ENCODE assay signal across 8 mouse cellular contexts in the genomic region with DNA sequence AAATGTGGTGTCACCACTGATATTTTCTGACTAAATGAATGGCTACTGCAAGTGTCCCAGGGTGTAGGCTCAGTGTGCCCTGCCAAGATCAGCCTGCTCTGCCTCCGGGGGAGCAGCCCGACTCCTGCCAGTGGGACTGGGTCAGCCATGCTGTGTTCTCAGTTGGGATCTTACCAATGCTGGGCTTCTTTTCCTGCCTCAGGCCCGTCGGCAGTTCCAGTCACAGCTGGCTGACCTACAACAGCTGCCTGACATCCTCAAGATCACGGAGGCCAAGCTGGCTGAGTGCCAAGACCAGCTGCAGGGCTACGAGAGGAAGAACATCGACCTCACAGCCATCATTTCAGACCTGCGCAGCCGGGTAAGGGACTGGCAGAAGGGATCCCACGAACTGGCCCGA. TPM values are rescaled to one million over a fixed set of nuclear protein-coding genes. Genes with fewer than 3 reads are reported as not detected.
A peak's percentile ranks its signal among the peaks of the same experiment; 100 is the strongest.
DNase-seq lines count a peak whose midpoint lies in the region; ATAC-seq lines count a peak whose summit lies in the region.

No protein-coding gene starts in this region.

- H3K4me2 ChIP-seq in midbrain, embryonic 14.5 days (ENCODE audit: low read length), result no peak overlapping the region

- H3K4me3 ChIP-seq in midbrain, embryonic 14.5 days (replicated peaks; ENCODE audit: low read depth, low read length), result no peak overlapping the region
- H3K4me3 ChIP-seq in midbrain, embryonic 10.5 days, result no peak overlapping the region

- no peak overlapping the region for H3K9ac ChIP-seq in midbrain, embryonic 14.5 days (replicated peaks; ENCODE audit: low read length)

- WGBS in midbrain, embryonic 14.5 days, result 68% methylated on average over 11 of the region's 11 CpGs
- 89% methylated on average over 11 of the region's 11 CpGs for WGBS in midbrain, embryonic 10.5 days

- peaks cover 94% of the 10 kb centered on the region for H3K36me3 ChIP-seq in midbrain, embryonic 14.5 days (ENCODE audit: control insufficient read depth, insufficient read depth, low read length)
- peaks cover 99% of the 10 kb centered on the region for H3K36me3 ChIP-seq in midbrain, embryonic 10.5 days

- ATAC-seq in cerebellum, adult (ENCODE audit: insufficient number of reproducible peaks, low FRiP score, low TSS enrichment), result no peak
- no peak for ATAC-seq in midbrain, embryonic 14.5 days (ENCODE audit: low FRiP score, low TSS enrichment)
- ATAC-seq in activated CD4-positive, CD25-positive, alpha-beta regulatory T cell, adult 4 months, result no peak

- DNase-seq in cerebellum, adult 11-12 months, result peak; percentile 58
- DNase-seq in midbrain, embryonic 14.5 days, result peak; percentile 41
- DNase-seq in midbrain, embryonic 10.5 days (ENCODE audit: low spot score), result no peak
- peak; percentile 72 for DNase-seq in gastrocnemius, adult 18-20 months (ENCODE audit: low spot score)
- peak; percentile 86 to 87 for DNase-seq in kidney, postnatal 25 days
- peak; percentile 23 for DNase-seq in ovary, postnatal 10 days (ENCODE audit: low spot score)

- H3K27me3 ChIP-seq in midbrain, embryonic 14.5 days (ENCODE audit: control insufficient read depth, insufficient read depth, low read length), result no peaks in the 10 kb centered on the region
- no peaks in the 10 kb centered on the region for H3K27me3 ChIP-seq in midbrain, embryonic 10.5 days (ENCODE audit: low read depth, poor library complexity, severe bottlenecking)

- H3K27ac ChIP-seq in midbrain, embryonic 14.5 days (replicated peaks; ENCODE audit: low read depth, low read length), result no peak overlapping the region
- no peak overlapping the region for H3K27ac ChIP-seq in midbrain, embryonic 10.5 days (replicated peaks)

- no peaks in the 10 kb centered on the region for H3K4me1 ChIP-seq in midbrain, embryonic 14.5 days (ENCODE audit: control insufficient read depth, insufficient read depth, low read length)
- H3K4me1 ChIP-seq in midbrain, embryonic 10.5 days, result no peaks in the 10 kb centered on the region

- no peaks in the 10 kb centered on the region for H3K9me3 ChIP-seq in midbrain, embryonic 14.5 days (ENCODE audit: control insufficient read depth, low read length)
- no peaks in the 10 kb centered on the region for H3K9me3 ChIP-seq in midbrain, embryonic 10.5 days (replicated peaks)

RNA-seq across cellular contexts. Expression of a gene that starts 13.2 kb away (rescaled TPM):
- 53.5 and 61.5 TPM in 2 replicates for polyA plus RNA-seq in midbrain, embryonic 14.5 days (2014; fragmentation: Nextera tagmentation; extraction: Ambion mirVana)
- polyA plus RNA-seq in midbrain, embryonic 10.5 days (2016; fragmentation: Nextera tagmentation; extraction: Ambion mirVana), result 70.2 and 70.4 TPM in 2 replicates
- total RNA-seq in gastrocnemius, adult 18-20 months (2021), result 10 to 100 TPM; 23.1 to 23.9 TPM
- polyA plus RNA-seq in activated CD4-positive, CD25-positive, alpha-beta regulatory T cell, adult 4 months (2017; shearing (Covaris generic)), result 10 to 100 TPM; 42.4 to 52.7 TPM

RNA-seq across cellular contexts. Expression of a gene that starts 33.0 kb away (rescaled TPM):
- 47.1 and 60.3 TPM in 2 replicates for polyA plus RNA-seq in midbrain, embryonic 14.5 days (2014; fragmentation: Nextera tagmentation; extraction: Ambion mirVana)
- 116 and 133 TPM in 2 replicates for polyA plus RNA-seq in midbrain, embryonic 10.5 days (2016; fragmentation: Nextera tagmentation; extraction: Ambion mirVana)
- 10 to 100 TPM; 10.4 to 11.9 TPM for total RNA-seq in gastrocnemius, adult 18-20 months (2021)
- 10 to 100 TPM; 44.3 to 45.0 TPM for polyA plus RNA-seq in activated CD4-positive, CD25-positive, alpha-beta regulatory T cell, adult 4 months (2017; shearing (Covaris generic))

RNA-seq across cellular contexts. Expression of a gene that starts 43.3 kb away (rescaled TPM):
- polyA plus RNA-seq in midbrain, embryonic 14.5 days (2014; fragmentation: Nextera tagmentation; extraction: Ambion mirVana), result 312 and 331 TPM in 2 replicates
- polyA plus RNA-seq in midbrain, embryonic 10.5 days (2016; fragmentation: Nextera tagmentation; extraction: Ambion mirVana), result 91.7 and 116 TPM in 2 replicates
- total RNA-seq in gastrocnemius, adult 18-20 months (2021), result 10 to 100 TPM; 32.7 to 43.1 TPM
- 10 to 100 TPM; 78.3 to 89.3 TPM for polyA plus RNA-seq in activated CD4-positive, CD25-positive, alpha-beta regulatory T cell, adult 4 months (2017; shearing (Covaris generic))

RNA-seq across cellular contexts. Expression of a gene that starts 53.0 kb away (rescaled TPM):
- polyA plus RNA-seq in midbrain, embryonic 14.5 days (2014; fragmentation: Nextera tagmentation; extraction: Ambion mirVana), result 10.9 and 13.2 TPM in 2 replicates
- polyA plus RNA-seq in midbrain, embryonic 10.5 days (2016; fragmentation: Nextera tagmentation; extraction: Ambion mirVana), result 39.1 and 42.5 TPM in 2 replicates
- total RNA-seq in gastrocnemius, adult 18-20 months (2021), result 1 to 10 TPM; 1.6 to 1.7 TPM
- polyA plus RNA-seq in activated CD4-positive, CD25-positive, alpha-beta regulatory T cell, adult 4 months (2017; shearing (Covaris generic)), result 1 to 10 TPM; 1.2 to 1.4 TPM
